Mouse (Mus musculus) spleen, adult 2 months (tissue): ENCODE results near the gene Mrpl4.

ENCODE experiments used
- CTCF ChIP-seq: fragments of 200-500 bp; IDR thresholded peaks from 2 replicates; pipeline ENCODE4 v1.5.1; 2011; ENCODE audit warnings: mild to moderate bottlenecking, inconsistent platforms; ENCODE audit not compliant: insufficient read depth, insufficient read length, insufficient replicate concordance; ENCODE audit errors: extremely low read depth
- POLR2A ChIP-seq: fragments of 200-500 bp; IDR thresholded peaks from 2 replicates; pipeline ENCODE4 v1.6.1; 2011; ENCODE audit warnings: low read depth, low read length, inconsistent platforms

DNA sequence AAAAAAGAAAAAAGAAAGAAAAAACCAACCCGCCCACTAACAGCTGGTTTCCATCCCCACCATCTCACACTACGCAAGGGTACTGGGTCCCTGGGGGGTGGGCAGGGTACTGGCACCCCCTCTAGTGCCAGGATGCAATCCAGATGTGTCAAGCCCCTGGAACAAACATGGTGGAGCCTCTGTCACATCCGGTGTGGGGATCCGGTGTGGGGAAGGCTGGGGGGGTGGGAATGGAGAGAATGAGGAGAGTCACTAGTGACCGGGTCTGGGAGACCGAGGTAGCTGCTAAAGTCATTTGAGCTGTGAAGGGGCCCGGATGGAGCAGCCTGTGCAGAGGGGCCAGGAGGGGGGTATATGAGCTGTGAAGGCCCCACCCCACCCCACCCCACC lies 30.8 kb upstream of the Mrpl4 start:
- TF ChIP-seq CTCF (no peak), POLR2A (no peak)
